ENCODE assay signal across 8 mouse cellular contexts in genomic region chr16:94519028-94519427, GRCm38 (mm10). TPM values are rescaled to one million over a fixed set of nuclear protein-coding genes. Genes with fewer than 3 reads are reported as not detected.
A peak's percentile ranks its signal among the peaks of the same experiment; 100 is the strongest.
DNase-seq lines count a peak whose midpoint lies in the region; ATAC-seq and TF ChIP-seq lines count a peak whose summit lies in the region.

No protein-coding gene starts in this region.

- peaks cover 10% of the 10 kb centered on the region for H3K4me1 ChIP-seq in bone marrow, adult 2 months (ENCODE audit: control insufficient read depth, insufficient read depth, low read length)
- H3K4me1 ChIP-seq in intestine, postnatal 0 days (replicated peaks; ENCODE audit: control insufficient read depth, insufficient read depth, low read length) = peaks cover 4% of the 10 kb centered on the region; the same call in 1 of the 2 replicates
- peaks cover 42% of the 10 kb centered on the region for H3K4me1 ChIP-seq in liver, postnatal 0 days (ENCODE audit: insufficient read depth)
- H3K4me1 ChIP-seq in forebrain, embryonic 11.5 days (replicated peaks; ENCODE audit: control insufficient read depth, insufficient read depth, low read length) = no peaks in the 10 kb centered on the region

- no peak for ATAC-seq in intestine, postnatal 0 days
- peak; percentile 54 for ATAC-seq in liver, postnatal 0 days
- ATAC-seq in forebrain, embryonic 11.5 days (replicated peaks; ENCODE audit: low FRiP score) = no peak

- no peak overlapping the region for H3K4me3 ChIP-seq in bone marrow, adult 2 months (replicated peaks; ENCODE audit: control insufficient read depth, low read depth, low read length)
- H3K4me3 ChIP-seq in gastrocnemius, adult 2 months = peak overlapping the region; percentile 46
- H3K4me3 ChIP-seq in intestine, postnatal 0 days (ENCODE audit: low read depth, low read length) = no peak overlapping the region
- no peak overlapping the region for H3K4me3 ChIP-seq in liver, postnatal 0 days (ENCODE audit: low read depth, low read length)
- H3K4me3 ChIP-seq in forebrain, embryonic 11.5 days (ENCODE audit: low read depth, low read length) = no peak overlapping the region

- H3K4me2 ChIP-seq in intestine, postnatal 0 days (replicated peaks; ENCODE audit: low read depth) = no peak overlapping the region; the same call in 1 of the 2 replicates
- 0 out of 2 replicates have a peak overlapping the region, but pooled peaks have one; percentile 24 for H3K4me2 ChIP-seq in liver, postnatal 0 days (ENCODE audit: low read depth, low read length)
- H3K4me2 ChIP-seq in forebrain, embryonic 11.5 days (ENCODE audit: low read depth, low read length, severe bottlenecking) = no peak overlapping the region

- peak; percentile 77 for DNase-seq in gastrocnemius, adult 2 months
- peak; percentile 54 for DNase-seq in liver, postnatal 0 days
- peak; percentile 25 for DNase-seq in thymus, postnatal 14 days
- DNase-seq in frontal cortex, postnatal 14 days (ENCODE audit: low spot score in 2 of 2) = no peak
- DNase-seq in forebrain, embryonic 11.5 days (ENCODE audit: low spot score) = no peak
- DNase-seq in ovary, adult 18-20 months (ENCODE audit: low spot score) = no peak

- no peak for TF ChIP-seq EP300 in liver, postnatal 0 days (IDR thresholded peaks at IDR 0.05; ENCODE audit: low read depth)

- no peaks in the 10 kb centered on the region for H3K27me3 ChIP-seq in intestine, postnatal 0 days (replicated peaks; ENCODE audit: control insufficient read depth, insufficient read depth, low read length)
- no peaks in the 10 kb centered on the region for H3K27me3 ChIP-seq in liver, postnatal 0 days (ENCODE audit: insufficient read depth, low read length)
- no peaks in the 10 kb centered on the region for H3K27me3 ChIP-seq in forebrain, embryonic 11.5 days (ENCODE audit: control insufficient read depth, insufficient read depth, low read length)

- H3K9ac ChIP-seq in intestine, postnatal 0 days (ENCODE audit: low read depth, low read length) = no peak overlapping the region
- H3K9ac ChIP-seq in liver, postnatal 0 days (replicated peaks) = no peak overlapping the region
- no peak overlapping the region for H3K9ac ChIP-seq in forebrain, embryonic 11.5 days (ENCODE audit: low read length)

- no peaks in the 10 kb centered on the region for H3K9me3 ChIP-seq in intestine, postnatal 0 days (ENCODE audit: control insufficient read depth)
- no peaks in the 10 kb centered on the region for H3K9me3 ChIP-seq in liver, postnatal 0 days (ENCODE audit: low read length)
- no peaks in the 10 kb centered on the region for H3K9me3 ChIP-seq in forebrain, embryonic 11.5 days (ENCODE audit: control insufficient read depth, low read length)

- under 1% methylated on average over 6 of the region's 6 CpGs for whole genome bisulfite sequencing in bone marrow, adult 2 months
- 53% methylated on average over 6 of the region's 6 CpGs for WGBS in intestine, postnatal 0 days
- WGBS in liver, postnatal 0 days (ENCODE audit: insufficient replicate concordance) = 15% methylated on average over 6 of the region's 6 CpGs
- WGBS in forebrain, embryonic 11.5 days = 61% methylated on average over 6 of the region's 6 CpGs

- peak; percentile 34; the same call in 1 of the 2 replicates for TF ChIP-seq POLR2A in bone marrow, adult 2 months (IDR thresholded peaks at IDR 0.05; ENCODE audit: borderline replicate concordance, control insufficient read depth, low read depth, low read length)

- intact Hi-C loops in gastrocnemius, adult 2 months (cut with DNase I) = no loop called here

- no peak for TF ChIP-seq CTCF in bone marrow, adult 2 months (IDR thresholded peaks at IDR 0.05; ENCODE audit: control insufficient read depth, insufficient read depth, low read length)
- TF ChIP-seq CTCF in gastrocnemius, adult 2 months (IDR thresholded peaks at IDR 0.05) = no peak
- TF ChIP-seq CTCF in intestine, postnatal 0 days (IDR thresholded peaks at IDR 0.05; ENCODE audit: low read depth) = no peak
- no peak for TF ChIP-seq CTCF in liver, postnatal 0 days (IDR thresholded peaks at IDR 0.05; ENCODE audit: low read depth)

- H3K36me3 ChIP-seq in intestine, postnatal 0 days (ENCODE audit: control insufficient read depth, insufficient read depth) = peaks cover 11% of the 10 kb centered on the region; the same call in 1 of the 2 replicates
- 0 out of 2 replicates have a peak, but pooled peaks cover 3% of the 10 kb centered on the region for H3K36me3 ChIP-seq in liver, postnatal 0 days (replicated peaks; ENCODE audit: insufficient read depth, low read length)
- H3K36me3 ChIP-seq in forebrain, embryonic 11.5 days (ENCODE audit: control insufficient read depth, insufficient read depth, low read length) = no peaks in the 10 kb centered on the region

- H3K27ac ChIP-seq in bone marrow, adult 2 months (ENCODE audit: control insufficient read depth, insufficient read depth, low read depth, low read length, poor library complexity) = peak overlapping the region; percentile 75
- H3K27ac ChIP-seq in gastrocnemius, adult 2 months = peak overlapping the region; percentile 87
- H3K27ac ChIP-seq in intestine, postnatal 0 days (ENCODE audit: low read depth, low read length) = peak overlapping the region; percentile 68
- peak overlapping the region; percentile 87 for H3K27ac ChIP-seq in liver, postnatal 0 days (ENCODE audit: low read depth)
- no peak overlapping the region for H3K27ac ChIP-seq in forebrain, embryonic 11.5 days (ENCODE audit: low read depth, low read length)

RNA-seq across cellular contexts. Expression of gene Vps26c, which starts 7.6 kb away (rescaled TPM):
- 11.4 and 11.6 TPM in 2 replicates for polyA plus RNA-seq in bone marrow, adult 2 months (2011; ENCODE audit: insufficient read depth, insufficient read length, low replicate concordance, missing spikeins)
- 10 to 100 TPM in 1 of 2 experiments, 1 to 10 TPM in 1; 8.2 to 10.4 TPM for total RNA-seq in gastrocnemius, adult 2 months (2021)
- polyA plus RNA-seq in intestine, postnatal 0 days (2015; fragmentation: Nextera tagmentation; extraction: Ambion mirVana) = 36.6 and 46.7 TPM in 2 replicates
- polyA plus RNA-seq in liver, postnatal 0 days (2015; fragmentation: Nextera tagmentation; extraction: Ambion mirVana) = 16.0 and 16.4 TPM in 2 replicates
- polyA plus RNA-seq in forebrain, embryonic 11.5 days (2014; fragmentation: Nextera tagmentation; extraction: Ambion mirVana) = 51.3 and 59.6 TPM in 2 replicates

RNA-seq across cellular contexts. Expression of gene Dyrk1a, which starts 50.8 kb away (rescaled TPM):
- 15.7 and 21.2 TPM in 2 replicates for polyA plus RNA-seq in bone marrow, adult 2 months (2011; ENCODE audit: insufficient read depth, insufficient read length, low replicate concordance, missing spikeins)
- total RNA-seq in gastrocnemius, adult 2 months (2021) = 10 to 100 TPM; 94.4 to 98.0 TPM
- polyA plus RNA-seq in intestine, postnatal 0 days (2015; fragmentation: Nextera tagmentation; extraction: Ambion mirVana) = 8.0 and 8.3 TPM in 2 replicates
- 3.7 and 3.9 TPM in 2 replicates for polyA plus RNA-seq in liver, postnatal 0 days (2015; fragmentation: Nextera tagmentation; extraction: Ambion mirVana)
- 12.0 and 13.5 TPM in 2 replicates for polyA plus RNA-seq in forebrain, embryonic 11.5 days (2014; fragmentation: Nextera tagmentation; extraction: Ambion mirVana)

Comparison
In these comparisons a context has a peak if more than half of its experiments do, and no peak if none do; other contexts are left out.
1. DNase-seq: peak in gastrocnemius, adult 2 months (single experiment), liver, postnatal 0 days (single experiment) and thymus, postnatal 14 days (single experiment); none in frontal cortex, postnatal 14 days (0 of 2), forebrain, embryonic 11.5 days (single experiment) and ovary, adult 18-20 months (single experiment).